Mouse (Mus musculus) embryonic facial prominence, embryonic 10.5 days (tissue): ENCODE results near the gene Ipo8. TPM values are rescaled to one million over a fixed set of nuclear protein-coding genes. Genes with fewer than 3 reads are reported as not detected.

Source experiments
- DNase-seq: peaks from one replicate; pipeline ENCODE4 v3.0.0-alpha.2; 2017; ENCODE audit warnings: low spot score
- H3K27ac ChIP-seq: fragments of 300-500 bp; sonication (generic); replicated peaks from 2 replicates; pipeline ENCODE4 v1.5.1; 2016; ENCODE audit warnings: mild to moderate bottlenecking
- H3K27me3 ChIP-seq: fragments of 300-500 bp; sonication (generic); replicated peaks from 2 replicates; pipeline ENCODE4 v1.6.1; 2016; ENCODE audit warnings: low read depth, mild to moderate bottlenecking; ENCODE audit not compliant: poor library complexity, severe bottlenecking
- H3K36me3 ChIP-seq: fragments of 300-500 bp; sonication (generic); replicated peaks from 2 replicates; pipeline ENCODE4 v1.6.1; 2016; ENCODE audit warnings: mild to moderate bottlenecking, moderate library complexity
- H3K4me1 ChIP-seq: fragments of 300-500 bp; sonication (generic); 2 replicates; pipeline ENCODE4 v1.6.1; 2016
- H3K4me3 ChIP-seq: fragments of 300-500 bp; sonication (generic); 2 replicates; pipeline ENCODE4 v1.5.1; 2016; ENCODE audit warnings: mild to moderate bottlenecking, moderate library complexity
- H3K9me3 ChIP-seq: fragments of 300-500 bp; sonication (generic); 2 replicates; pipeline ENCODE4 v1.6.1; 2016; ENCODE audit warnings: mild to moderate bottlenecking
- WGBS: fragments of 180-500 bp; shearing (Covaris S2); methylation state at CpG from one replicate; pipeline ENCODE4 v1.1.7; 2016; 5-methylcytosine and 5-hydroxymethylcytosine counted together
- polyA plus RNA-seq: library from polyadenylated mRNA; unstranded; fragments of >200 nt; fragmentation: Nextera tagmentation; extraction: Ambion mirVana; gene quantifications from 2 replicates; pipeline ENCODE4 v1.2.1, GENCODE M21; 2016

Ipo8 gene
- polyA plus RNA-seq, 1 experiment from 2014 or later: 31.5 TPM

DNA sequence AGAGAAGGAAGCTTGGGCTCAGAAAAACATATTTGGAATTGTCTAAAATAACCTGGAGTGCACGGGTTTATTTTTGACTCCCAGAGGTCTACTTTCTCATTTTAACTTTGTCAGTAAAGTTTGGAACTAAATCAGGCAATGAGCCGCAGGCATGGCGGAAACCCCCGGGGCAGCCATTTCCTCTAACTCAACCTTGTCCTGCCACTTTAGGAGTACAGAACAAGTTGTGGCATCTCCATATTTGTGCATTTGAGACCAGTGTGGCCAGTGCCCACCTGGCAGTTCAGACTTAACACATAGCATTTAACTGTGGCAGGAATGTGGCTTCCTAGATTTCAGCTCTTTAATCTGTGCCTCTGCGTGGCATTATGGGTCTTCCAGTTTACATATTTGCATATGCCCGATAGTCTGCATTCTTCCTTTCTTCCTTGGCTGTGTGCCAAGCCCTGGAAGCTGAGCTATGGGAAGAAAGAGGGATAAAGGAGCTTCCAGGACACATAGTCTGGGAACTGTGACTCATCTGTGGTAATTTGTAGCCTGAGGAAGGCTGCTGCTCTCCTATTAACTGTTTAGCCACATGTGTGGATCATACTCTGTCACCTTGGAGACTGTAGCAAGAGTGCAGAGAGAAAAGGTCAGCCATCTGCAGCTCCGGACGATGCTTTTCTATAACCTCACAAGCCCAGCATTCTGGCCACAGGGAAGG, 90.6 kb downstream of the Ipo8 start:
- Histone ChIP-seq H3K27me3 (no peaks in the 10 kb centered on the region), H3K4me1 (peaks cover 19% of the 10 kb centered on the region), H3K36me3 (no peaks in the 10 kb centered on the region), H3K4me3 (no peak overlapping the region), H3K27ac (no peak overlapping the region), H3K9me3 (no peaks in the 10 kb centered on the region)
- 81% methylated on average over 8 of the region's 8 CpGs for WGBS
- no peak for DNase-seq

DNA sequence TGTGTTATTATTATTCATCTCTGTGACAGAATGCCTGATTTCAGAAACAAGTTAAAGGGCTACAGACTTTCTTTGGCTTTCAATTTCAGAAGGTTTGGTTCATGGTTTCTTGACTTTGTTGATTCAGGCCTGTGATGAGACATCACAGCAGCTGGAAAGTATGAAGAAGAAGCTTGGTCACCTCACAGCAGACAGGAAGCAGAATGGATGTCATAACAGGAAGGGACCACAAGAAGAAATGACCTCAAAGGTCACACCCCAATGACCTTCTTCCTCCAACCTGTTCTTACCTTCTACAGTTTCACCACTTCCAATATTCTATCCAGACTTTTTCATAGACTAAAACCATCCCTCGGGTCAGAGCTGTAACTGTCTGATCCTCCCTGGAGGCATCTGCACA, 94.9 kb downstream of the Ipo8 start:
- H3K4me3 ChIP-seq: no peak overlapping the region
- H3K4me1 ChIP-seq: peaks cover 19% of the 10 kb centered on the region
- no peaks in the 10 kb centered on the region for H3K27me3 ChIP-seq
- no peaks in the 10 kb centered on the region for H3K9me3 ChIP-seq
- WGBS: 65% methylated on average over 1 of the region's 1 CpGs
- no peaks in the 10 kb centered on the region for H3K36me3 ChIP-seq
- no peak overlapping the region for H3K27ac ChIP-seq
- DNase-seq: no peak

DNA sequence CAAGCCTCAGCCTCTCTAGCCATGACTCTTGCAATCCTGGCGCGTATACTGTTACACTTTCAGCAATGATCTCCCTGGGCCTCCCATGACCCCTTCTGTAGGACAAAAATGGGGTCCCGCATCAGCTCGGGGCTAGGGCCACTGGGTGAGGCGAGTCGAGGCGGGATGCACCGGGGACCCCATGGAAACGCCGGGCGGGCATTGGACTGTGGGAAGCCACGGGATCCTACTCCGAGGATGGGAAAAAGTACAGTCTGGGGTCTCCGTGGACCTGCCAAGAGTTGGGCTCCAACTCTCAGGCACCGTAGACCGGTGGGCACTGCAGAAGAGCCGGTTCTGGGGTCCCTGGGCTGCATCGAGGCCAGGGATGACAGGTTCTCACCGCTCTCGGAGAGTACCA, 97.3 kb downstream of the Ipo8 start:
- H3K4me1 ChIP-seq: peaks cover 12% of the 10 kb centered on the region
- no peak overlapping the region for H3K4me3 ChIP-seq
- H3K27me3 ChIP-seq: no peaks in the 10 kb centered on the region
- H3K9me3 ChIP-seq: no peaks in the 10 kb centered on the region
- DNase-seq: no peak
- no peak overlapping the region for H3K27ac ChIP-seq
- 95% methylated on average over 20 of the region's 20 CpGs for WGBS
- no peaks in the 10 kb centered on the region for H3K36me3 ChIP-seq

DNA sequence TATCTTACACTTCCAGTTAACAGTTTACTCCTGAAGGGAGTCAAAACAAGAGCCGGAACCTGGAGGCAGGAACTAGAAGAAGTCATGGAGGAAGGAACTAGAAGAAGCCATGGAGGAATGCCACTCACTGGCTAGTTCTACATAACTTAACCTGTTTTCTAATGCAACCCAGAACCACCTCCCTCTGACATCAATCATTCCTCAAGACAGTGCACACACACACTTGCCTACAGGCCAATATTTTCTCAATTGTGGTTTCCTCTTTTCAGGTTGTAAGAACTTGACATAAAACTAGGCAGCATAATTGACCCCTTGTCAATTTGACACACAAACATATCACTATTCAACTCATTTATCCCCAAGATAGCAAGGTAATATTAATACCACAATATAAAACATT, 98.3 kb downstream of the Ipo8 start:
- H3K4me3 ChIP-seq: no peak overlapping the region
- no peaks in the 10 kb centered on the region for H3K9me3 ChIP-seq
- H3K27me3 ChIP-seq: no peaks in the 10 kb centered on the region
- H3K27ac ChIP-seq: no peak overlapping the region
- H3K4me1 ChIP-seq: peaks cover 13% of the 10 kb centered on the region
- 74% methylated on average over 1 of the region's 1 CpGs for WGBS
- no peaks in the 10 kb centered on the region for H3K36me3 ChIP-seq
- DNase-seq: no peak

DNA sequence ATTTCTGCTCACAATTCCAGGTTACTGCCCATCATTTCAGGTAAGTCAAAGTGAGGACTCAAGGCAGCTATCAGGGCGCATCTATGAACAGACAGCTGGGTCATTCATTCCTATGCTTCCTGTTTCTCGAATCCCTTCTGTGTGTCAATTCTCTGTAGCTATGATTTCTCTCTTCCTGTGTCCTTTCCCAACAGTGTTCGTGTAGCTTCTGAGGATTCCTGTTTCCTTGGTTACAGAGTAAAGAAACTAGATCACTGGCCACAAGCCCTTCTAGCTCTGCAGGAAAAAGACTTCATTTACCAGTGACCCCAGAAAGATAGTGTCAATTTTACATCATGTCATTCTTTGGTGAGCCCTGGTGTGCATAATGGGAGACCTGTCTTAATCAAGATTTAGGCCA, 102.7 kb downstream of the Ipo8 start:
- Histone ChIP-seq H3K27ac (no peak overlapping the region), H3K4me3 (no peak overlapping the region), H3K9me3 (no peaks in the 10 kb centered on the region), H3K4me1 (peaks cover 9% of the 10 kb centered on the region), H3K27me3 (no peaks in the 10 kb centered on the region), H3K36me3 (no peaks in the 10 kb centered on the region)
- WGBS: 70% methylated on average over 3 of the region's 3 CpGs
- no peak for DNase-seq

DNA sequence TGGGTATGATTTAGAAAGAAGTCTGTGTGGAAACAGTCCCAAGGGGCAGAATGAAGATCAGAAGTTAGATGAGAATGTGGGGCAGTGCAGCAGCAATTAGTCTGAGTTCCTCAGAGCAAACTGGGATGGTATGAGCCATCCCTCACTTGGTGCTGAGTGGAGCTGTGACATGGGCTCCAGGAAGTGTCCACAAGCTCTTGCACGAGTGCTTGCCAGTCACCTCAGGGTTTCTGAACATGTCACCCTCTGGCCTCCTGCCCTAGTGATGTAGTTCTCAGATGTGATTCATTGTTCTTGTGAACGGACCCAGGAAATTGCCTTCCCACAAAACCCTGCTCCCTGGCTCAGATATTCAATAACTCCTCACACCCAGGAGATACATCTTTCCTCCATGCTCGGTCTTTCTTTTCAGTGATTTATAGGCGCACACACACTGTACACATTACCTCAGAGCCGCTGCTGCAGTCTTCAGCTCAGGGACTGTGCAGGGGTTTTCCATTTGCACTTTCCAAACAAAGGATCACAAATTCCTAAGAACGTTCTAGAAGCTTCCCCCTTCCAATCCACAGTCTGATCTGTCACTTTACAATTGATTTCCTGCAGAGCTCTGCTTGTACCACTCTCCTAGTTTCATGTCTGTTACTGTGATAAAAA, 103.3 kb downstream of the Ipo8 start:
- DNase-seq: no peak
- H3K27me3 ChIP-seq: no peaks in the 10 kb centered on the region
- H3K36me3 ChIP-seq: no peaks in the 10 kb centered on the region
- H3K4me3 ChIP-seq: no peak overlapping the region
- no peak overlapping the region for H3K27ac ChIP-seq
- H3K4me1 ChIP-seq: peaks cover 9% of the 10 kb centered on the region
- no peaks in the 10 kb centered on the region for H3K9me3 ChIP-seq
- 79% methylated on average over 6 of the region's 6 CpGs for WGBS

DNA sequence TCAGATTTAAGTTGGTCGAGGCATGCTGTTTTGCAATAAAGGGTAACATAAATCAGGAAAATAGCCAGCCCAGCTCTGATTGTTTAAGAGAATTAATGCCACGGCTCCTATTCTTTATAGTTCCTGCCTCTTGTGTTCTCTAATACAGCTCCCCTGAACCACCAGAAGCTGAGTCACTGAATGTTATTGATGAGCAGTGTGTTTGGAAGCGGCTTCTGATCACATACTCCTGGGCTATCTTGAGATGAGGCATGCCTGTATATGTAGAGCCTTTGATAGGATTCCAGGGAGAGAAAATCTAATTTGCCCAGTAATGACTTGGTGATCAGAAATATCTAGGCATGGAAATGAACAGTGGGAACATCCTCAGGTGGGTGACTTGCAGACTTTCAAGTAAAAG, 106.8 kb downstream of the Ipo8 start:
- DNase-seq: no peak
- Histone ChIP-seq H3K36me3 (no peaks in the 10 kb centered on the region), H3K27ac (no peak overlapping the region), H3K9me3 (no peaks in the 10 kb centered on the region), H3K27me3 (no peaks in the 10 kb centered on the region), H3K4me1 (peaks cover 9% of the 10 kb centered on the region), H3K4me3 (no peak overlapping the region)
- 80% methylated on average over 3 of the region's 3 CpGs for WGBS

Other genes with a start within 250 kb of the Ipo8 start
- gene Caprin2, start 64.8 kb upstream of the Ipo8 start, polyA plus RNA-seq: 16.9 and 17.0 TPM in 2 replicates
- gene Sinhcaf, start 115.0 kb upstream of the Ipo8 start, polyA plus RNA-seq: 306 and 334 TPM in 2 replicates